Mouse (Mus musculus) liver, embryonic 11.5 days (tissue): Measurements from ENCODE around the gene Map2k7. TPM values are rescaled to one million over a fixed set of nuclear protein-coding genes. Genes with fewer than 3 reads are reported as not detected.

Experiments
- ATAC-seq: fragments of 200-750 bp; cut with Nextera tagmentation; replicated peaks from 2 replicates; pipeline ENCODE4 v1.8.0; 2017; ENCODE audit warnings: moderate number of reproducible peaks, mild to moderate bottlenecking, moderate TSS enrichment, moderate library complexity; ENCODE audit not compliant: low FRiP score
- DNase-seq: peaks from one replicate; pipeline ENCODE4 v3.0.0-alpha.2; 2017; ENCODE audit warnings: low spot score
- H3K27ac ChIP-seq: fragments of 300-500 bp; sonication (generic); 2 replicates; pipeline ENCODE4 v1.5.1; 2014; ENCODE audit warnings: mild to moderate bottlenecking, low read depth, low read length, control low read depth
- H3K27me3 ChIP-seq: fragments of 300-500 bp; sonication (generic); replicated peaks from 2 replicates; pipeline ENCODE4 v1.6.1; 2014; ENCODE audit warnings: low read length, mixed read lengths; ENCODE audit not compliant: control insufficient read depth, insufficient read depth
- H3K36me3 ChIP-seq: fragments of 300-500 bp; sonication (generic); 2 replicates; pipeline ENCODE4 v1.6.1; 2014; ENCODE audit warnings: mild to moderate bottlenecking, low read length, moderate library complexity, mixed read lengths; ENCODE audit not compliant: control insufficient read depth, insufficient read depth
- H3K4me1 ChIP-seq: fragments of 300-500 bp; sonication (generic); replicated peaks from 2 replicates; pipeline ENCODE4 v1.6.1; 2014; ENCODE audit warnings: low read length, mixed read lengths; ENCODE audit not compliant: control insufficient read depth, insufficient read depth
- H3K4me2 ChIP-seq: fragments of 300-500 bp; sonication (generic); 2 replicates; pipeline ENCODE4 v1.6.1; 2014; ENCODE audit warnings: mild to moderate bottlenecking, control low read depth, moderate library complexity
- H3K4me3 ChIP-seq: fragments of 300-500 bp; sonication (generic); 2 replicates; pipeline ENCODE4 v1.5.1; 2014; ENCODE audit warnings: low read depth, low read length, control low read depth
- H3K9ac ChIP-seq: fragments of 300-500 bp; sonication (generic); 2 replicates; pipeline ENCODE4 v1.6.1; 2014; ENCODE audit warnings: low read depth, low read length, control low read depth
- H3K9me3 ChIP-seq: fragments of 300-500 bp; sonication (generic); 2 replicates; pipeline ENCODE4 v1.6.1; 2016; ENCODE audit warnings: low read length, inconsistent platforms, mixed read lengths; ENCODE audit not compliant: control insufficient read depth
- WGBS: fragments of 180-500 bp; shearing (Covaris S2); extraction: QIAGEN DNeasy Blood & Tissue Kit; methylation state at CpG from one replicate; pipeline ENCODE4 v1.1.7; 2014; 5-methylcytosine and 5-hydroxymethylcytosine counted together
- polyA plus RNA-seq: library from polyadenylated mRNA; unstranded; fragments of >200 nt; fragmentation: Nextera tagmentation; extraction: Ambion mirVana; gene quantifications from 2 replicates; pipeline ENCODE4 v1.2.1, GENCODE M21; 2014

The Map2k7 gene
- polyA plus RNA-seq, 1 experiment from 2014 or later: 13.9 TPM

GRCm38 (mm10) chr8:4259125-4259804 lies 20.7 kb downstream of the Map2k7 start, which contains the start of gene Ctxn1:
TSS of gene Ctxn1 (minus strand) at chr8:4259274.
- DNase-seq (peak; percentile 98), ATAC-seq (peak; percentile 92)
- Histone ChIP-seq H3K9ac (peak within 1 kb of the TSS; percentile 68), H3K4me3 (peak within 1 kb of the TSS; percentile 70), H3K27ac (peak within 1 kb of the TSS; percentile 55; the same call in 1 of the 2 replicates), H3K36me3 (peaks cover 36% of the 10 kb centered on the region), H3K27me3 (no peaks in the 10 kb centered on the region), H3K9me3 (no peaks in the 10 kb centered on the region), H3K4me2 (peak within 1 kb of the TSS; percentile 99), H3K4me1 (peaks cover 15% of the 10 kb centered on the region)
- WGBS: 10% methylated on average over 27 of the region's 33 CpGs

- DNase-seq (no peak), ATAC-seq (no peak)
- H3K36me3 ChIP-seq: peaks cover 36% of the 10 kb centered on the region
- no peaks in the 10 kb centered on the region for H3K27me3 ChIP-seq
- no peak overlapping the region for H3K4me3 ChIP-seq
- 87% methylated on average over 4 of the region's 4 CpGs for WGBS
- H3K9me3 ChIP-seq: no peaks in the 10 kb centered on the region
- H3K9ac ChIP-seq: no peak overlapping the region
- H3K4me1 ChIP-seq: peaks cover 15% of the 10 kb centered on the region
- no peak overlapping the region for H3K4me2 ChIP-seq
- no peak overlapping the region; the same call in 1 of the 2 replicates for H3K27ac ChIP-seq
These were observed 21.2 kb downstream of the Map2k7 start for GRCm38 (mm10) chr8:4259805-4260170.

DNA sequence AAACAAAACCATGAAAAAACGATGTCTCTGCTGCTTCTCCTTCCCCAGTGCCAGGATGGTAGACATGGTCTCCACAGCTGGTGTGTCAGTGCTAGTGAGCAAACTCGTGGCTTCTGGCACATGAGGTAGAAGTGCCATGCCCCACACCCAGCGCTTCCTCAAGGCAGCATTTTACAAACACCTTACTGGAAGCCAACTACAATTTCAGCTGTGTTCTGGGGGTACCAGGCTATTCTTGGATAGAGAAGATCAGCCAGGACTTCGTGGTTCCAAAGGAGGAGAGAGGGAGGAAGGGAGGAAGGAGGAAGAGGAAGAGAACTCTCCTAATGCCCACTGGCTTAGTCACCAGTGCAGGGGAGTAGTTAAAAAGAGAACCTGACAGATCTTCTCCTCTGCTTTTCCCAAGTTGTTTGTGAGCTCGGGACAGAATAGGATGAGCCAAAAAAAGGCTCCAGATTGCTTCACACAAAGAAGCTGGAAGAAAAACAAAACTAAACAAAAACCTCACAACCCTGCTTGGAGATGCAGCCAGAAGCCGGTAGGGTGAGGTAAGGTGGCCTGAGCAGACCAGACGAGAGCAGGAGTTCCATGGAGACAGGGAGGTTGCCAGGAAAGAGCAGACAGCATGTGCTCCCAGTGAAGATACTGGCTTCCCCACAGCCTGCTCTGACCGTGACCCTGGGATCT lies 24.7 kb downstream of the Map2k7 start:
- H3K9me3 ChIP-seq: no peaks in the 10 kb centered on the region
- 85% methylated on average over 8 of the region's 8 CpGs for WGBS
- no peak overlapping the region for H3K4me2 ChIP-seq
- DNase-seq (no peak), ATAC-seq (no peak)
- peaks cover 11% of the 10 kb centered on the region for H3K4me1 ChIP-seq
- no peak overlapping the region for H3K4me3 ChIP-seq
- no peak overlapping the region for H3K9ac ChIP-seq
- H3K36me3 ChIP-seq: peaks cover 56% of the 10 kb centered on the region
- no peak overlapping the region for H3K27ac ChIP-seq
- H3K27me3 ChIP-seq: no peaks in the 10 kb centered on the region

- 92% methylated on average over 15 of the region's 15 CpGs for WGBS
- H3K4me3 ChIP-seq: no peak overlapping the region
- no peak for DNase-seq
- no peak overlapping the region for H3K9ac ChIP-seq
- peaks cover 60% of the 10 kb centered on the region for H3K36me3 ChIP-seq
- no peaks in the 10 kb centered on the region for H3K9me3 ChIP-seq
- no peaks in the 10 kb centered on the region for H3K4me1 ChIP-seq
- no peaks in the 10 kb centered on the region for H3K27me3 ChIP-seq
- H3K4me2 ChIP-seq: no peak overlapping the region
- no peak for ATAC-seq
- H3K27ac ChIP-seq: no peak overlapping the region
These were observed 26.8 kb downstream of the Map2k7 start for GRCm38 (mm10) chr8:4265160-4265914.

DNA sequence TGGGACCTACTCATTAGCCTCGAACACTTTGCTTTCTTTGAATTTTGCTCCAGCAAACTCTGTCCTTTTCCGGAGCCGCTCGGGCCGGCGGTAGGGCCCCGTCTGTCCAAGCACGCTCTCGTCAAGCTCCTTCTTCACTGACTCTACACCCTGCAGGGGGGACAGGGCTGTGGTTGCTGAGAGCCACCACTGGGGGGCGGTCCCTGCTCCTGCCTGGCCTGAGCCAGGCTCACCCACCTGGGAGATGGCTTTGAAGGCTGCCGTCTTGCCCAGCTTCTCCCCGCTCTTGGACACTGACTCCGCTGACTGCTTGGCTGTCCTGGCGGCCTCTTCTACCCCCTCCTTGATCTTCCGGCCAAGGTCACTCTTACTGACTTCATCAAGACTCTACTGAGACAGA lies 29.1 kb downstream of the Map2k7 start:
- no peaks in the 10 kb centered on the region for H3K27me3 ChIP-seq
- ATAC-seq: peak; percentile 68

GRCm38 (mm10) chr8:4269609-4270008 lies 31.1 kb downstream of the Map2k7 start:
- Histone ChIP-seq H3K9ac (no peak overlapping the region), H3K4me2 (no peak overlapping the region), H3K36me3 (peaks cover 62% of the 10 kb centered on the region), H3K9me3 (no peaks in the 10 kb centered on the region), H3K4me3 (no peak overlapping the region), H3K4me1 (peaks cover under 1% of the 10 kb centered on the region), H3K27ac (no peak overlapping the region), H3K27me3 (no peaks in the 10 kb centered on the region)
- WGBS: 93% methylated on average over 6 of the region's 6 CpGs
- DNase-seq (no peak), ATAC-seq (no peak)

More for the DNA sequence above, 29.1 kb downstream of the Map2k7 start:
- Histone ChIP-seq H3K27ac (no peak overlapping the region), H3K9ac (no peak overlapping the region), H3K4me3 (no peak overlapping the region), H3K36me3 (peaks cover 57% of the 10 kb centered on the region), H3K9me3 (no peaks in the 10 kb centered on the region), H3K4me2 (no peak overlapping the region), H3K4me1 (no peaks in the 10 kb centered on the region)
- WGBS: 85% methylated on average over 15 of the region's 15 CpGs
- DNase-seq: no peak

DNA sequence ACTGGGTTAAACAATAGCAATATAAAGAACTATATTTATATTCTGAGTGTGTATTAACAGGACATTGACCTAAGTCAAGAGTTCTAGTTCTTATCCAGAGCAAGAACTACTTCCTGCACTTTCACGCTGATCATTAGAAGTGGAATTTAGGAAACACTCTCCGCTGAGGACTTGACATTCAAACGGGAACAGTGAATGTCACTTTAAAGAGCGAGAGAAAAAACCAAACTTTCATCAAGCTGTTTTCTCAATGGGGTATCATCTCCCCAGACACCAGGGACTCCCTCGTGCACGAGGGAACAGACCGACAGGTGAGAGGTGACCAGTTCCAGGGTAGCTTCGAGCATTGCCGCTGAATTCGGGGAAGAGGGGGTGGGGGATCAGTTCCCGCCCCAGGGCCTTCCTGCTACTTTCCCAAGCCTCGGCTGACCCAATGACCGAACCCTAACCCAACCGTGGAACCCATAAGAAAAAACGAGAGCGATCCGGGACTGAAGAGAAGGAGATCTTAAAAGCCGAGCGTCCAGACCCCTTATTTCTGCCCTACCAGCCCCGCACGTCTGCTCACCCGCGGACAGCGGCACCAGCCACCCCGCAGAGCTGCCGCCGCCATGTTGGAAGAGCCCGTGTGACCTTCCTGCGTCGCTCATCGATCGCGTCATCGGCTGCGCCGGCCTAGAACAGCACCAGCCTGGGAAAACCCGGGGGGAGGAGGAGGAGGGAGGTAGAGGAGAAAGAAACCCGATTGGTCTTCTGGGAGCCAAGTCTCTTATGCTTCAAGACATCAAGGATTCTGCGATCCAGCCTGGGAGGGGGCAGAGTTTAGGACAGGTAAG lies 37.0 kb downstream of the Map2k7 start, which contains the start of gene Timm44:
Gene Timm44, minus strand, starts transcription at position 639 of the 836 bp plus-strand sequence.
- peak within 1 kb of the TSS; percentile 90 for H3K9ac ChIP-seq
- peak within 1 kb of the TSS; percentile 83 for H3K4me2 ChIP-seq
- peaks cover 17% of the 10 kb centered on the region for H3K36me3 ChIP-seq
- peak within 1 kb of the TSS; percentile 75 for H3K27ac ChIP-seq
- ATAC-seq (peak; percentile 94), DNase-seq (peak; percentile 91)
- H3K4me3 ChIP-seq: peak within 1 kb of the TSS; percentile 76
- WGBS: under 1% methylated on average over 39 of the region's 39 CpGs
- no peaks in the 10 kb centered on the region for H3K9me3 ChIP-seq
- no peaks in the 10 kb centered on the region for H3K27me3 ChIP-seq
- peaks cover 5% of the 10 kb centered on the region for H3K4me1 ChIP-seq

DNA sequence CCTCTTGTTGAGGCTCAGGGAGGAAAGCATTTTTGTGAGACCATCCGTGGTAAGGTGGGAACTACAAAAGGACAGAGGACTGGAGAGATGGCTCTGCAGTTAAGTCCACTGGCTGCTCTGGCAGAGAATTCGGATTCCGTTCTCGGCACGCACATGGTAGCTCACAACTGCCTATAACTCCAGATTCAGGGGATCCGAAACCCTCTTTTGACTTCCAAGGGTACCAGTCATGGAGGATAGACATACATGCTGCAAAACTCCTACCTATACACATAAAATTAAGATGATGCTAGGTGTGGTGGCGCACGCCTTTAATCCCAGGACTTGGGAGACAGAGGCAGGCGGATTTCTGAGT lies 37.5 kb downstream of the Map2k7 start:
- Histone ChIP-seq H3K4me1 (peaks cover 5% of the 10 kb centered on the region), H3K4me3 (peak overlapping the region; percentile 76), H3K9ac (peak overlapping the region; percentile 90), H3K4me2 (peak overlapping the region; percentile 83), H3K36me3 (peaks cover 17% of the 10 kb centered on the region), H3K27me3 (no peaks in the 10 kb centered on the region), H3K9me3 (no peaks in the 10 kb centered on the region), H3K27ac (peak overlapping the region; percentile 75)
- ATAC-seq (no peak), DNase-seq (no peak)
- WGBS: 26% methylated on average over 9 of the region's 9 CpGs
